Mouse (Mus musculus) liver, postnatal 0 days (tissue): Measurements from ENCODE around the gene Ndufaf3.

ENCODE experiments used
- CTCF ChIP-seq: sonication (generic); IDR thresholded peaks from 2 replicates; pipeline ENCODE4 v1.5.1; 2016; ENCODE audit warnings: antibody characterized with exemption, low read depth
- EP300 ChIP-seq: IDR thresholded peaks from 2 replicates; pipeline ENCODE4 v1.6.1; 2016; ENCODE audit warnings: antibody characterized with exemption, low read depth, mild to moderate bottlenecking

DNA sequence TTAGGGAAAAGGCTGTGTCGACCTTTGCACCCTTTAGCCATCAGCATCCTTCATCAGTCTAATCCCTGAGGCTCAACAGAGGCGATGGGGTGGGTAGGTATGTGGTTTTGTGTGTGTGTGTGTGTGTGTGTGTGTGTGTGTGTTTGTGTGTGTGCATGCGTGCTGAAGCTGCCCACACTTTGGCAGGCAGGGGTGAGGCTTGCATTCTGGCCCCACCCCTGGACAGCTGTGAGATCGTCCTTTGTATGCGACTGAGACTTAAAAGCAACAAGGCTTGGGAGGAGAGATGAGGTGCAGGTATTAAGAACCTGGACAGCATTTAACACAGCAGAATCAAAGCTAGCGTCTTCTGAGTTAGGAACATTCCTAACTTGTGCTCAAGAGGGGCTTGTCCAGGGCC, 9.8 kb upstream of the Ndufaf3 start:
- TF ChIP-seq EP300 (no peak), CTCF (no peak)
